Mouse (Mus musculus) neural tube, embryonic 12.5 days (tissue): ENCODE measurements around the gene Zfp451. TPM values are rescaled to one million over a fixed set of nuclear protein-coding genes. Genes with fewer than 3 reads are reported as not detected.

Experiments used
- ATAC-seq: fragments of 200-750 bp; cut with Nextera tagmentation; 2 replicates; pipeline ENCODE4 v1.8.0; 2017; ENCODE audit warnings: low read depth, mild to moderate bottlenecking, moderate TSS enrichment, moderate library complexity; ENCODE audit not compliant: low FRiP score
- H3K27ac ChIP-seq: fragments of 300-500 bp; sonication (generic); 2 replicates; pipeline ENCODE4 v1.5.1; 2016
- H3K27me3 ChIP-seq: fragments of 300-500 bp; sonication (generic); replicated peaks from 2 replicates; pipeline ENCODE4 v1.6.1; 2016; ENCODE audit warnings: mild to moderate bottlenecking
- H3K36me3 ChIP-seq: fragments of 300-500 bp; sonication (generic); 2 replicates; pipeline ENCODE4 v1.6.1; 2016; ENCODE audit warnings: mild to moderate bottlenecking
- H3K4me1 ChIP-seq: fragments of 300-500 bp; sonication (generic); 2 replicates; pipeline ENCODE4 v1.6.1; 2016
- H3K4me2 ChIP-seq: fragments of 300-500 bp; sonication (generic); replicated peaks from 2 replicates; pipeline ENCODE4 v1.6.1; 2016; ENCODE audit warnings: mild to moderate bottlenecking
- H3K4me3 ChIP-seq: fragments of 300-500 bp; sonication (generic); 2 replicates; pipeline ENCODE4 v1.5.1; 2016
- H3K9ac ChIP-seq: fragments of 300-500 bp; sonication (generic); 2 replicates; pipeline ENCODE4 v1.6.1; 2016; ENCODE audit warnings: mild to moderate bottlenecking
- H3K9me3 ChIP-seq: fragments of 300-500 bp; sonication (generic); 2 replicates; pipeline ENCODE4 v1.6.1; 2016; ENCODE audit warnings: mild to moderate bottlenecking
- WGBS: fragments of 180-500 bp; shearing (Covaris S2); methylation state at CpG from one replicate; pipeline ENCODE4 v1.1.7; 2016; 5-methylcytosine and 5-hydroxymethylcytosine counted together
- polyA plus RNA-seq: library from polyadenylated mRNA; unstranded; fragments of >200 nt; fragmentation: Nextera tagmentation; extraction: Ambion mirVana; gene quantifications from 2 replicates; pipeline ENCODE4 v1.2.1, GENCODE M21; 2016

Zfp451 gene
- polyA plus RNA-seq, 1 experiment from 2014 or later: 47.6 TPM

DNA sequence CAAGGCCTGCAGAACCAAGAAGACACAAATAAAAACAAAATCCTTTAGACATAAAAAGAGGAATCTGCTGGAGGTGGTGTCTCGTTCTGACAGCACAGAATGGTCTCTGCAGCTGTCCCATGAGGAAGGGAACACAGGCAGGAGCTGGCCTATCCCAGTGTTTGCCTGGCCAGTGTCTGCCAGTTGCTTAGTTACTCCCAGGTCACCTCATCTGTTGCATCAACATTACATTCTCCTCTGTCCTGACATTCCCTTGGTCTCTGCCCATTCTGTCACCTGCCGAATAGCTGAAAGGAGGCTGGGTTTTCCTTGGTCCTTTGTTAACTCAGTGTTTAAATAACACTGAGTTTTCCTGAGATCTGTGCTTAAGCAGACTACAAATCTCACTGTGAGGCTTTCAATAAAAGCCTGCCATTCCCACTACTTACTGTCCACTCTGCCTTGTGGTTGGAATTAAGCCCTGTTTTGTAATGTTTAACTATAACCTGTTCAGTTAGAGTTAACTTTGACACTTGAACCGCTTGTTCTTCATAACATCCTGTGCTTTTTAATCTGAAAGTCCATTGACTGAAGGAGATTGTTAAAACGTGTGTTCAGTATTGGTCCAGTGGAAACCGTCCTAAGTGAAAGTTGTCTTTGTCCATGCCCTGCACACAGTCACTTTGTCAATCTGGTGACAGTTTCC lies 80.3 kb downstream of the Zfp451 start:
- Histone ChIP-seq H3K9ac (no peak overlapping the region), H3K4me1 (no peaks in the 10 kb centered on the region), H3K36me3 (peaks cover 60% of the 10 kb centered on the region), H3K27me3 (no peaks in the 10 kb centered on the region), H3K27ac (no peak overlapping the region), H3K9me3 (no peaks in the 10 kb centered on the region), H3K4me2 (no peak overlapping the region), H3K4me3 (no peak overlapping the region)
- peak; percentile 52; the same call in 1 of the 2 replicates for ATAC-seq
- 55% methylated on average over 5 of the region's 5 CpGs for WGBS

DNA sequence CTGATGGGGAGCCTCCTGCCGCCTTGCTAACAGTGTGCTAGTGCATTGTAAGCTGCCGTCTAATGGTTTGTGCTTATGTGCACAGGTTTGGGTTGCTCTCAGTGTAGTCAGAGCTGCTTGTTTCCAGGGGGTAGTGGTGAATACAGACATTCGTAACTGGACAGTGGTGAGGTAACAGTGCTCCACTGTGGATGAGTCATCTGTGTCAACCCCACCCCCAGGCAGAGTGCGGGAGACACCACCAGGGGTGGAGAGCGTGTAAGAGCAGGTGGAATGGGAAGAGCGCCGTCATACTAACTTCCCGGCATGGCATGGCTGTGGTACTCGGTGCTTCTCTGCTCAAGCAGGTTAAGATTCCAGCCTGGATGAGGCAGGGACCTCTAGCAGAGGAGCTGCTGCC lies 81.4 kb downstream of the Zfp451 start:
- no peak overlapping the region for H3K9ac ChIP-seq
- no peaks in the 10 kb centered on the region for H3K9me3 ChIP-seq
- H3K27me3 ChIP-seq: no peaks in the 10 kb centered on the region
- no peak overlapping the region for H3K4me3 ChIP-seq
- 91% methylated on average over 9 of the region's 9 CpGs for WGBS
- H3K4me2 ChIP-seq: no peak overlapping the region
- peaks cover 60% of the 10 kb centered on the region for H3K36me3 ChIP-seq
- no peaks in the 10 kb centered on the region for H3K4me1 ChIP-seq
- no peak overlapping the region for H3K27ac ChIP-seq
- ATAC-seq: no peak

DNA sequence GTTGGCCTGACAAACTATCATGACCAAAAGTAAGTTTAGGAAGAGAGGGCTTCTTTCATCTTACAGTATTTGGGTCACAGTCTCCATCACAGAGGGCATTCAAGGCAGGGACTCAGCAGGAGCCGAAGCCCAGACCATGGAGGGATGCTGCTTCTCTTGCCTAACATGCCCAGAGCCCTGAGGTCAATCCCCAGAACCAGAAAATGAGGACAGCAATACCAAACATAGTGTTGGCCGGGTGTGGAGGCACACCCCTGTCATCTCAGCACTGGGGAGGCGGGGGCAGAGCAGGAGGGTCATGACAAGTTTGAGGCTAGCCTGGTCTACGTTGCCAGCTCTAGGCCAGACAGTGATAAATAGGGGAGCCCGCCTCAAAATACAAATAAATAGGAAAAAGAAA lies 89.3 kb downstream of the Zfp451 start:
- H3K27ac ChIP-seq: no peak overlapping the region
- no peak overlapping the region for H3K4me2 ChIP-seq
- H3K9ac ChIP-seq: no peak overlapping the region
- ATAC-seq: no peak
- no peak overlapping the region for H3K4me3 ChIP-seq
- no peaks in the 10 kb centered on the region for H3K27me3 ChIP-seq
- peaks cover 5% of the 10 kb centered on the region for H3K4me1 ChIP-seq
- H3K9me3 ChIP-seq: no peaks in the 10 kb centered on the region
- WGBS: 95% methylated on average over 5 of the region's 5 CpGs
- H3K36me3 ChIP-seq: peaks cover 55% of the 10 kb centered on the region

GRCm38 (mm10) chr1:33724516-33724915 lies 89.9 kb downstream of the Zfp451 start:
- Histone ChIP-seq H3K4me2 (no peak overlapping the region), H3K9ac (no peak overlapping the region), H3K36me3 (peaks cover 55% of the 10 kb centered on the region), H3K27ac (no peak overlapping the region), H3K4me1 (peaks cover 5% of the 10 kb centered on the region), H3K4me3 (no peak overlapping the region), H3K27me3 (no peaks in the 10 kb centered on the region), H3K9me3 (no peaks in the 10 kb centered on the region)
- ATAC-seq: no peak
- 90% methylated on average over 6 of the region's 6 CpGs for WGBS

- Histone ChIP-seq H3K9ac (no peak overlapping the region), H3K9me3 (no peaks in the 10 kb centered on the region), H3K4me1 (peaks cover 5% of the 10 kb centered on the region), H3K4me3 (no peak overlapping the region), H3K36me3 (peaks cover 30% of the 10 kb centered on the region), H3K27me3 (no peaks in the 10 kb centered on the region), H3K27ac (no peak overlapping the region), H3K4me2 (peak overlapping the region; percentile 65)
- WGBS: 83% methylated on average over 7 of the region's 7 CpGs
- ATAC-seq: no peak
These were observed 93.4 kb downstream of the Zfp451 start for GRCm38 (mm10) chr1:33721020-33721419.

- peak; percentile 80 for ATAC-seq
- H3K27me3 ChIP-seq: no peaks in the 10 kb centered on the region
- H3K36me3 ChIP-seq: peaks cover 22% of the 10 kb centered on the region
- under 1% methylated on average over 40 of the region's 41 CpGs for WGBS
- peak overlapping the region; percentile 72; the same call in 1 of the 2 replicates for H3K27ac ChIP-seq
- peaks cover 5% of the 10 kb centered on the region for H3K4me1 ChIP-seq
- H3K4me3 ChIP-seq: peak overlapping the region; percentile 83
- H3K9ac ChIP-seq: peak overlapping the region; percentile 87
- no peaks in the 10 kb centered on the region for H3K9me3 ChIP-seq
- peak overlapping the region; percentile 65 for H3K4me2 ChIP-seq
These were observed 94.2 kb downstream of the Zfp451 start for GRCm38 (mm10) chr1:33720231-33720630.

DNA sequence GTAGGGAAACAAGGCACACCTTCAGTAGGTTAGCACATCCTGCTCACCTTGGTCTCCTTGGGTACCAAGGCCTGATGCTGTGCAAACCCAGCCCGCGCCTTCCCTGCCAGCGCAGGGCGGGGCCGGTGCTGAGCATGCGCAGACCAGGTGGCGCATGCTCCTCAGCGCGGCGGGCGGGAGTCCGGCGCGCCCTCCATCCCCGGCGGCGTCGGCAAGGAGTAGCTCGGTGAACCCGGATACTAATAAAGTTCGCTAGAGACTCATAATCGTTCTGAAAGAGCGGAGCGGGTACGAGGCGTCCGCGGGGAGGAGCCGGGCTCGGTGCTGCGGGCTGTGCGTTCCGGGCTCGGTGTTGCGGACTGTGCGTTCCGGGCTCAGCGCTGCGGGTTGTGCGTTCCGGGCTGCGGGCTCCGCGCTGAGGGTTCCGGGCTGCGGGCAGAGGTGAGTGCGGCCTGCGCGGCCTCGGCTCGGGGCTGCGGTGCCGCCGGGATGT lies 94.6 kb downstream of the Zfp451 start, which contains the start of gene Rab23:
Rab23 (plus strand) TSS at position 155 of the 493 bp plus-strand sequence.
- H3K9me3 ChIP-seq: no peaks in the 10 kb centered on the region
- H3K9ac ChIP-seq: peak within 1 kb of the TSS; percentile 87
- H3K36me3 ChIP-seq: peaks cover 18% of the 10 kb centered on the region
- no peaks in the 10 kb centered on the region for H3K27me3 ChIP-seq
- peak within 1 kb of the TSS; percentile 65 for H3K4me2 ChIP-seq
- ATAC-seq: peak; percentile 97
- peak within 1 kb of the TSS; percentile 72; the same call in 1 of the 2 replicates for H3K27ac ChIP-seq
- WGBS: under 1% methylated on average over 54 of the region's 54 CpGs
- H3K4me3 ChIP-seq: peak within 1 kb of the TSS; percentile 83
- peaks cover 5% of the 10 kb centered on the region for H3K4me1 ChIP-seq

- no peak overlapping the region for H3K4me2 ChIP-seq
- 97% methylated on average over 1 of the region's 1 CpGs for WGBS
- H3K9ac ChIP-seq: no peak overlapping the region
- no peaks in the 10 kb centered on the region for H3K9me3 ChIP-seq
- no peak overlapping the region for H3K27ac ChIP-seq
- H3K4me1 ChIP-seq: peaks cover 5% of the 10 kb centered on the region
- no peaks in the 10 kb centered on the region for H3K27me3 ChIP-seq
- no peak for ATAC-seq
- H3K4me3 ChIP-seq: no peak overlapping the region
- no peaks in the 10 kb centered on the region for H3K36me3 ChIP-seq
These were observed 96.8 kb downstream of the Zfp451 start for GRCm38 (mm10) chr1:33717636-33718035.

DNA sequence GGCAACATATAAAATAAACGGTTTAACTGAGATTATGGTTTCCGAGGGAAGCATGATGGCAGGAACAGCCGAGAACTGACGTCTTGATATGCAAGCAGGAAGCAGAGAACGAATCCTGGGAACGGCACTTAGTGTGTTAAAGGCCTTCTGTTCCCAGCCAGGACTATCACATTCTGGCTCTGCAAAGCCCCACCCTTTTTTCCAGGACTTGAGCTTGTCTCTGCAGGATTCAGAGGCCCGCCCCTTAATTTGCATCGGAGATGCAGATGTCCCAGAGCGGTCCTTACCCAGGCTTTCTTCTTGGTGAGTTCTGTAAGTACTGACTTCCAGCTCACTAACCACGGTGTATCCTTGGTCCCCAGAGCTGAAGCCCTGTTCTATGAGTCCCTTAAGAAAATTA lies 99.6 kb downstream of the Zfp451 start:
- Histone ChIP-seq H3K36me3 (no peaks in the 10 kb centered on the region), H3K4me3 (no peak overlapping the region), H3K27me3 (no peaks in the 10 kb centered on the region), H3K9me3 (no peaks in the 10 kb centered on the region), H3K9ac (no peak overlapping the region), H3K27ac (no peak overlapping the region), H3K4me2 (peak overlapping the region; percentile 29), H3K4me1 (no peaks in the 10 kb centered on the region)
- whole genome bisulfite sequencing: 7% methylated on average over 10 of the region's 10 CpGs
- ATAC-seq: 0 out of 2 replicates have a peak, but pooled peaks have one; percentile 26

GRCm38 (mm10) chr1:33712026-33712425 lies 102.4 kb downstream of the Zfp451 start:
- H3K27ac ChIP-seq: no peak overlapping the region
- WGBS: 90% methylated on average over 5 of the region's 5 CpGs
- no peaks in the 10 kb centered on the region for H3K9me3 ChIP-seq
- no peaks in the 10 kb centered on the region for H3K36me3 ChIP-seq
- no peaks in the 10 kb centered on the region for H3K27me3 ChIP-seq
- no peak overlapping the region for H3K4me3 ChIP-seq
- no peak overlapping the region for H3K4me2 ChIP-seq
- H3K4me1 ChIP-seq: no peaks in the 10 kb centered on the region
- ATAC-seq: no peak
- no peak overlapping the region for H3K9ac ChIP-seq
